Mouse (Mus musculus) heart, postnatal 25 days (tissue): ENCODE results near the gene Btbd9. TPM values are rescaled to one million over a fixed set of nuclear protein-coding genes. Genes with fewer than 3 reads are reported as not detected.

Source experiments
- DNase-seq: peaks from one replicate; pipeline ENCODE4 v3.0.0; 2022; ENCODE audit warnings: low spot score
- intact Hi-C: fragments of 180-260 bp; cut with DNase I; formaldehyde crosslinking; loops from one replicate; pipeline ENCODE4 v1.15.1; 2025
- total RNA-seq, 2 experiments: library from RNA; stranded (reverse); gene quantifications; 2 replicates each; pipeline ENCODE4 v1.2.3; 2021

The Btbd9 gene
- total RNA-seq, 2 experiments from 2014 or later = 17.9 to 20.5 TPM

DNA sequence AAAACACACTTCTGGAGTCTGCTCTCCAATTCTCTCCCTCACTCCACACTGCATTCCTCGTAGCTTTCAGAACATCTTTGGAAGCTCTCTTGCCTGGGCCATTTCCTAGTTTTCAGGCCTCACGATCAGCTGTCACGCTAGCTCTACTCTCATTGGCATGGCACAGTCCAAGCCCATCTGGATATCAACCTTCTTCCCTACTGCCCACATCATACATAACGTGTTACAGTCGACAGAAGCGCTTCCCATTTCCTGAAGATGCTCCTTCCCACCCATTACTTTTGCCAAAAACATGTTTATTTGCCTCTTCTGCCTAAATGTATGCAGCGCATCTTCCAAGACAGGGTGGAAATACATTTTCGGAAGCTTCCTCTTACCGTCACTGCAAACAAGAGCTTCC, 147.6 kb downstream of the Btbd9 start:
- intact Hi-C loops = no loop called here
- DNase-seq = no peak

DNA sequence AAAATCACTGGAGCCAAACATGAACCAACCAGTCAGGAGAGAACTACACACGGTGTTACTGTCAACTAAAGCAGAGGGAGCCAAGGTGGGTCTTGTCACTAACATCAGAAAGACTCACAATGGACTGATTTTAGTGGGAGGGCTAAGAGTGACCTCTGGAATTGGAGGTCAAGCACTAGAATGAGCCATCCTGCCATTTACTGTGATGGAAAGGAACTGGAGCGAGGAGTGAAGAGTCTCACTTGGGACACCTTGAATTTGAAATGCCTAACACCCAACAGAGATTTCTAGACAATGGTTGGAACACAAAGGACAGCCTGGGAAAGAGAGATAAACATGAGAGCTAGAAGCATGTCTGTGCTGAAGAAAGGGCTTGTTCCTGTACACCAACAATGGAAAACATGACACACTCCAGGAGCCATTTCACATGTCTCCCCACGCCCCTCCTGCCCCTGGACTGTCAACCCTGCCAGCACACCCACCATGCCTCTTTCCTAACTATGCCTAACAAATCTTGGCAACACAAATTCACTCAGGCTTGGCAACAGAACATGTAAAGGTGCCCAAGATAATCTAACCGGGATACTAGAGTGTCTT, 152.9 kb downstream of the Btbd9 start:
- no peak for DNase-seq

DNA sequence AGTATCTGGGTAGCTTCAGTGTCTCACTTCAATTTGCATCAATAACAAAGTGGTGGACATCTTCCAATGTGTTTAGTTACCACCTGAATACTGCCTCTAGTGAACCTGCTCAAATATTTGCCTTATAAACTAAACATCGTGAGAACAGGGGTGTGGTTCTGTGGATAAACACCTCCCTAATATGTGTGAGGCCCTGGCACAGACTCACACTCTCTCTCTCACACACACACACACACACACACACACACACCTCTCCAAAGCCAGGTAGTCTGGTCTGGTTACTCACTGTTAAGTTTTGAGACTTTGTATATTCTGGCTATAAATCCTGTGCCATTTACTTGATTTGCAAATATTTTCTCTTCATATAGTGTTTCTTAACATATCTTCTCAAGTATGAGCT, 154.0 kb downstream of the Btbd9 start:
- intact Hi-C loops = no loop called here
- no peak for DNase-seq

More for the DNA sequence above, 152.9 kb downstream of the Btbd9 start:
- intact Hi-C loops = no loop called here

DNA sequence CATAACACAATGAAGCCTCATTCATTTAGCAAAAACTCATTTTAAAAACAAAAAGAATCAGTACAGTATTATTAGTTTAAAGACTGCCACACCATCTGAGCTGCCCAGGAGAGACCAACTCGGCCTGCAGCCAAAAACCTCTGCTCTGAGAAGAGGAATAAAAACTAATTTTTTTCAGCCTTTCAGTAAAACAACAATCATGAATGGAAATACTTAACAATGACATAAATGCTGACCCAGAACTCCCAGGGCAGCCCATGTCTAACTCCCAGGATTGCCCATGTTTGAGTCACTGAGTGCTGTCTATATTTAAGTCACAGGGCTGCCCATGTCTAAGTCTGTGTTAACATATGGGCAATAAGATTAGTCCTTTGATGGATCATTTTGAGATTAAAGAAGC, 155.0 kb downstream of the Btbd9 start:
- DNase-seq = no peak
- intact Hi-C loops = no loop called here

DNA sequence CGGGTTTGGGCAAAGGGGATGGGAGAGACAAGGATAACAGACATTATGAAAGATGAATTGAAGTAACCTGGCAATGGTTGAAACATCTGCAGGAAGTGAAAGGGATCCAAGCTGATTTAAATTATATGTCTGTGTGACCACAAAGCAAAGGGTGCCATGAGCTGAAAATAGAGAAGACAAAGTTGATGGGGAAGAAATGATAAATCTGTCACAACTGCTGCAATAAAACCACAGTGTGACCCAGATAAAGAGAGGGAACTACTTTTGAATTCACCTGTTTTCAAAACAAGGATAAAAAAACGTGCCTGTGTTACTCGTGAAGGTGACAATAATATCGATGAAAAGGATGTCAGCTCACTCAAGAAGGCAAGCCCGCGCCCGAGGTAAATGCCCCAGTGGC, 156.8 kb downstream of the Btbd9 start:
- DNase-seq = no peak
- intact Hi-C loops = no loop called here

DNA sequence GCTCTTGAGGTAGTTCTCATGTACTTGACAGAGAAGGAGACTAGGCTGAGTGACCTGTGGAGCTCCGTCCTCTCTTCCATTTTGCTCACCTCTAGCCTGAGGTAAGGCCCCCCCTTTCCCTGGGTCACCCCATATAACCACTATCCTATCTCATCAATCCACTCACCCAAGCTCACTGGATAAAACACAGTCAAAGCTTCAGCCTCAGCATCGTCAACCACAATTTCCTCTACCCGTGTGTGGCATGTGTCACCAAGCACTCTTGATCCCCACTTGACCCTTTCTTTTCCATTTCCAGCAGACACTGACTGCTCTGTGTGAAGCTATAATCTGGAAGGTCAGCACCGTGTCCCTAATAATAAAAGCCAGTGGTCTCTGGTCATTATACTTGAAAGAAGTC, 157.8 kb downstream of the Btbd9 start:
- intact Hi-C loops = no loop called here
- no peak for DNase-seq

DNA sequence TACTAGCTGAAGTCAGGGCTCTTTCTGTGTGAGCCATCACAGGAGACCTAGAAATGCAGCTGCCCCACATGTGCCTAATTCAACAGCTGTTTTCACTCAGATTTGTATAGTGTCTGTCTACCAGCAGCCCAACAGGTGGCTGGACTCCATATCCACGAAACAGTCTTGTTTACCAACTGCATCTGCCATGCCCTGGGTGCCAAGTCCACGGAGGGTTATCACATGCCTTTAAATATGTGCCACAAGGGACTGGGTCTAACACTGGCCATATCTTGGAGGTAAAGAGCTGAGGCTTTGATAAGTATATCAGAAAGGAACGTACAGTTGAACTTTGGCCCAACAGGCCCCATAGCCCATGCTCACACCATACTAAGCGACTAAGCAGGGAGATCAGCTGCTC, 159.2 kb downstream of the Btbd9 start:
- intact Hi-C loops = no loop called here
- DNase-seq = no peak

DNA sequence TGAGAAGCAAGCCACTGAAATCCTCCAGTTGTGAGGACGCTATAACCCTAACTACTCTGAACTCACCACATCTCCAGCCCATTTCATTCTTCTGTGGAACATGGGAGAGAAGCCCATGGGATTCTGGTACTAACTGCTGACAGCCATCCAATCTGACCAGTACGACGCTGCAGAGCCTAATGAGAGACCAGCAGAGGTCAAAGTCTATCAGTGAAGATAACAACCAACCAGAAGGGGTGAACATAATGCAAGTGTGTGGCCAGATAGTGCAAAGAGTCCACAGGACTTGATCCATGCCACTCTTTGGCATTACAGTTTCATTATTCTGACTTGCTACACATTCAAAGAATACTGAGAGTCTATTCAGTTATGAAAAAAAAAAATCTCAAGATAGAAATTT, 160.6 kb downstream of the Btbd9 start:
- DNase-seq = no peak
- intact Hi-C loops = no loop called here

DNA sequence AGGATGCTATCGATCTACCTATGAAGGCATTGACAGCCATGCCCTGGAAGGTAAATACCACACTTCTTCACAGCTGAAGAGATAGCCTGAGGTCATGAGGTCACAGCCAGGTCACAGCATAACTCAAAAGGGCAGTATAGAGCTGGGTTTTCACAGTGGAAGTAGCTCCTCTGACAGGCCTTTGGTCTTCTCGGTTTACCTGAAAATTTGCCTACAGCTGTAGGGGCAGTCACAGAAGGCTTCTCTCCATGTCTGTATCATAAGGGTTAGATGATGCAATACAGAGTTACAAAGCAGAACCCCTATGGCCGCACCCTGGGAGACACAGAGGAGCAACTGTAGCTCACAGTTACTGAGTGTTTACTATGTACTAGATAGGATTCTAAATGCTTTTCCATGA, 163.3 kb downstream of the Btbd9 start:
- intact Hi-C loops = no loop called here
- DNase-seq = no peak

DNA sequence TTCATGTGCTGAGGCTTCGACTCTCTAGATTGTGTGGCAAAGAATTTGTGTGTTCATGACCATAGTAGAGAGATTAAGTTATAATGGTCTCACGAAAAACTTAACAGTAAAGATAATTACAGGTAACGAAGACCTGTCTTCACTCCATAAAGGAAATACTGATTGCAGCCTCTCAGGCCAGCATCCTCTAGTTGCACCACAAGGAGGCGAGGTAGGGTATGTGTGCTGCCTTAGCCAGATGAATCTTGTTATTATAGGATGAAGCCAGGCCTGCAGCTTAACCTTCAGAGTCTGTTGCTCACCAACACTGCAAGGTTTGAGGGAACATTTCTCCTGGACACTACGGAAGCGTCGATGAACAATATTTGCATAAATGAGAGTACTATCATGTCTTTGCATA, 170.3 kb downstream of the Btbd9 start:
- intact Hi-C loops = no loop called here

DNA sequence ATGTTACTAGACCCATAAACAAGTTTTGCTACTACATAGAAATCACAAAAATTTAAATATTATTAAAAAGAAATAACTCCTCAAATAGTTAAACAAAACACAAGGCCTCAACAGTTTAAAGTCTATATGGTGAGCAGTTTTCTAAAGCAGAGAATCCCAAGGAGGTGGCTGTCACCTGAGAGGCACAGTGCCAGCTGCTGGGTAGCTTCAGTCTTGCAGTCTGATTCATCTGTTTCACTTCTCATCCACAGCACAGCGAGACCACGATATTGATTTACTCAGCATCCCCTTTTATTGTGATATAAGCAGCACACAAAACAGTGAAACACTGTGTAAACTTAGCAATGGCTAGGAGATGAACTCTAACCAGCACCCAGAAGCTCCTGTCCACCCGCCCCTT, 173.4 kb downstream of the Btbd9 start:
- no peak for DNase-seq
- intact Hi-C loops = no loop called here

More for the DNA sequence above, 170.3 kb downstream of the Btbd9 start:
- DNase-seq = no peak

DNA sequence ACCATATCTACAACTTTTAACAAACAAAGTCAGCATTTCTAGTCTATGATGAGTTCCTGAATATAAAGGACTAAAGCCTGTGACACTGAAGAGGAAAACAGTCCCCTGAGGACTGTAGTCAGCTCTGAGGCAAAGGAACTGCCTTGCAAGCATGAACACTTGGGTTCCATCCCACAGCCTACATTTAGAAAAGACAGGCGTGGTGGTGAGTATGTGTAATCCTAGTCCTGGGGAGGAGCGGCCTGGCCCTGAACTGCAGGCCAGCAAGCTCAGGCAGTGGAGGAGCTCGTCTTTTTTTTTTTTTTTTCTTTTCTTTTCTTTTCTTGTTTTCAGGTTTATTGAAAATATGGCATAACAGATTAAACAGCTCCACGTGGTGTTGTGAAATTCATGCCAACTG, 181.0 kb downstream of the Btbd9 start:
- intact Hi-C loops = no loop called here

DNA sequence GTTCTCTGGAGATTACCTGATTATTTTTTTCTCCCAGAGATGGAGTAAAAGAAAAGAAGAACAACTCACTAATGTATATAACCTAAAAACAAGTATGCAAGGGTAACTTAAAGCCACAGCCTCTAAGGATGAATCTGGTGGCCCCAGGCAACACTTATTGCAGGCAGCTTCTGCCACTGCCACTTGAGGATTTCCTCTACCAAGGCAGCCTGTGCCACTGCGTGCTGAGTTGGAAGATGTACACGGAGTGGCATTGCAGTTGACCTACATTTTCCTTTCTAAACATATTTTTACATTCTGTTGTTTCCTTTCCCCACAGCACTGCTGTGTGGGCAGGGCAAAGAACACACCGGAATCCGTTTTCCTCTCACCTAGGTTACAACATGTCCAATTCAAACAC, 184.3 kb downstream of the Btbd9 start:
- intact Hi-C loops = no loop called here
- no peak for DNase-seq

More for the DNA sequence above, 181.0 kb downstream of the Btbd9 start:
- no peak for DNase-seq

DNA sequence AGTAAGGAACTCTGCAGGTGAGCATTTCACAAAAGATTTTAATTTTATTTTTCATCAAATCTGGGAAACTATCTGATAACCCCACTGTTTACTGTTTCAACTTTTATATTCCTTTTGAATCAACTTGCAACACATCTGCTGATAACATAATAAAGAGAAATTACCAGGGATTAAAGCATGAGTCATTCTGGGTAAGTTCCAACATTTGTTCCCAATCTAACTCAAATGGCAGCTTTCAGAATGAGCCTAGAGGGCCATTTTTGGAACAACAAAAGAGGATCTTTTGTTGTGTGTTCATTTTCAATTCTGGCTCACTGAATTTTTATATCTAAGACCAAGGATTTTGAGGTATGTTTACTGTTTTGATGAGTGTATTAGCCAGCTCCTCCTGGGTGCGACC, 185.1 kb downstream of the Btbd9 start:
- intact Hi-C loops = no loop called here
- no peak for DNase-seq

DNA sequence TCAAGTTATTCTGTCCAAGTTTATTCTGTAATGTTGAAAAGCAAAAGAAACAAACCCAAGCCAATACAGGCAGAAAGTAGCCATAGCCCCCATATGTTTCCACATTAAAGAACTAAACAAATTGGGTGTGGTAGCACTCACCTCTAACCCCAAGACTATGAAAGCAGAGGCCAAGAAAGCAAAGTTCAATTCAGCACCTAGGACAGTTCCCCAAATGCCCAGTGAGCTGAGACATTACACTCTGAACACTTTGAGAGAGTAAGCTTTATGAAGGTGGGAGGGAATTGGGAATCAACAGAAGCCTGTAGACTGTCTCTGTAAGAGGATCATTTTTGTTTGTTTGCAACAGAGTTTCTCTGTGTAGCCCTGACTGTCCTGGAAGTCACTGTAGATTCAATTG, 186.6 kb downstream of the Btbd9 start:
- intact Hi-C loops = no loop called here
- no peak for DNase-seq

DNA sequence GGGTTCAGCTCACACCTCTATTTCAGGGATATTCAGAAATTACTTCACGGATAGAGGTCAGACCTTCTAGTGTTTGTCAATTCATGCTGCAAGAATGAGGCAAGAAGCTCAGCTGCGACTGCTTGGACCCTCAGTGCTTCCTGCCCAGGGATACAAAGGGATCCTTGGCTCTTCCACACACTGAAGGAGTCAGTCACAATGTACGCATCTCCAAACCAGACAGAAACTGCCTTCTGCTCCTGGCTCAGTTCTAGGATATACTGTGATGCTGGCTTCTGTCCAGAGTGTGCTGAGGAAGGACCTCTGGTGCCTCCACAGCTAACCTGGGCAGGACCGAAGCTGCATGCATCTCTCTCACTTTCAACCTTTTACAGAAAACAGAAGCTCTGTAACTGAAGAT, 187.5 kb downstream of the Btbd9 start:
- intact Hi-C loops = no loop called here
- DNase-seq = no peak

DNA sequence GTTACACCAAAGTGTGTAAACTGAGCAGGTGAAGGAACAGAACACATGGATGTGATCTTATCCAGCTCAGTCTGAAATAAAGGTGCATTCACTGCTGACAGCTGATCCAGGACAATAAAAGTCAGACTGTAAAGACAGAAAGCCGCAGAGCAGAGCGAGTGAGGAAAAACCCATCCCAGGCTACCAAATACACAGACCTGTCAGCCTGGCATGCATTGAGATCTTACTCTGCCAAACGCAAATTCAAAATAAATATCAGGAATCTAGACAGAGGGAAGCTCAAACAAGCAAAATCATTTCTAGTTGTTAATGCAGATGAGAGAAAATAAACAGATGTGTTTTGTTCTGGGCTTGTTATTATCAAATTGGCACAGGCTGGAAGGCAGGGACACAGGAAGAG, 187.9 kb downstream of the Btbd9 start:
- DNase-seq = no peak
- intact Hi-C loops = no loop called here

DNA sequence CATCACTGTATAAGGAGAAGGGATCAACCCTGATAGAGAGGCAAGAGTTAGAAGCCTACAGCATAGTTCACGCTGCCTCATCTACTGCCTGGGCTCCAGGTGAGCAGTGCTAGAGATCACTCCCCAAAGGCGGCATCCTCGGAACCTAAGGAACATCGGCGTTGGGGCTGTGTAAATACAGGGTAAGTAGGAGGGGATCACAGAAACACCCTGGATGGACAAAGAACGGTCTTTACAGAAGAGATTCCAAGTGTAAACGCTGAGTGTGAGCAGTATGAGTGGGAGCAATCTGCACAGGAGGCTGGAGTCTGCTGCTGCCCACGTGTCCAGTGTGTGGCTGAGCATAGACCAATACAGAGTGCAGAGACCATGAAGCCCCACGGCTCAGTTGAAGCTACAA, 190.0 kb downstream of the Btbd9 start:
- no peak for DNase-seq
- intact Hi-C loops = no loop called here

DNA sequence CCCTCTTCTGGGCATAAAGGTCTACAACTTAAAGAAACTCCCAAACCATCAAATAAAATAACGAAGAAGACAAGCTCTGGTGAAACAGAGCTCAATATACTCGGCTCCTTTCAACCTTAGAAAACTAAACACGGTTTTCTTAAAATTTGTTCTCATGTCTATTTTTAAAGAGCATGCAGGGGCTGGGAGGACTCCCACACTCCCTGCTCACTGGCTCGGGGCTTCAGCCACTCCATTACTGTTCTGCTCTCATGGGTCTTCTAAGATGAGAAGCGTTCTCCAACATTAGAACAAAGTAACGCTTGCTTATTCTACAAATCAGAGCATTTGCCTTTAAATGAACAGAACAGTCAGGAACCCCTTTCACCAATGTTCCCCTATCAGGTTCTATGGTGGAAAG, 192.6 kb downstream of the Btbd9 start:
- no peak for DNase-seq
- intact Hi-C loops = loop anchor here (5.0 kb wide), 1 partner anchor 499 kb away; no protein-coding TSS in a partner anchor

DNA sequence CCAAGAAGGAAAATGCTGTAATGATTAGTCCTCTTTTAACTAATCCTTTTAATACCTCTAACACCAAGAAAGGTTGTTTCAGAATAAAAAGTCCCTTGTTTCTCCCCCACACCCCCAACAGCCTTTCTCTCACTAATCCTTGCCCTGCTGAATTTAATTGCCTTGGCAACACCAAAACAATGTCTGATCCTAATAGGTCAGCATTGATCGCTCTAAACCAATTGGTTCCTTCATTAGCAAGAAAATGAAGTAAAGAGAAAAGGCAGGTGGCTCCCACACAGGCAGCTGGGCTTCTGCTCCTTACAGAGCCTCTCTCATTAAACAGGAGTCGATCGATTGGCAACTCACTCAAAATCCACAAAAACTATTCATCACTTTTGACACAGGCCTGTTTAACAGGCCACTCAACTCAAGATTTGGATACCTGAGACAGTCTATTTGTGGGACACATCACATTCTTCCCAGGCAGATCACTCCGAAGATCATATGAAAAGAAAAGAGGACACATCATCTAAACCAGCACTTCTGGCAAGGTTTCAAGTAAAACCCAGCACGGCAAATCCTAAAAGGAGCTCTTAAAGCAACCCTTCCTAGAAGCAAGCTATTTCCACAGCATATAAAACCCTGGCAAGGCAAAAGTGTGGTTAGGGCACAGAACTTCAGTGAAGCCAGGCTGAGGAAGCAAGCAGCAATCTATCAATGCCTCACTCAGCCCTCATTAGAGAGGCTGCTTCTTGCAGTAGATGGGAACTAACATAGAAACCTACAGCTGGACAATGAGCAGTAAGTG, 197.9 kb downstream of the Btbd9 start:
- DNase-seq = no peak
- intact Hi-C loops = loop anchor here (5.0 kb wide), 1 partner anchor 494 kb away; no protein-coding TSS in a partner anchor

DNA sequence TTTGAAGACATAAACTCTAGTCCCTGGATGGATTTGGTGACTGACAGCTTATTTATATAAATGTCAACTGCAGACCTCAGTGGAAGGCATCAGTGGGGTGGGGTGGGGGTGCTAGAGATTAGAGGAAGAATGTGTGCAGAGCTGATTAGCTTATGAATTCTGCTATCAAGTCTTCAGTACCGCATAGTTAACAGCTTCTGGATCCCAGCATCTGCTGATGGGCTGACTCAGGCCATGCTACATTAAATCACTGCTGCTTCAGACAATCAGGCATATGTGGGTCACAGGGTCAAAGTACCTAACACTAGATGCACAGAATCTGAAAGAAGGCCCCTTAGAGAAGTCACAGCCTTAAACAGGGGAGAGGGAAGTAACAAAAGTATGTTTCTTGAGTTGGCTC, 198.5 kb downstream of the Btbd9 start:
- intact Hi-C loops = loop anchor here (5.0 kb wide), 1 partner anchor 495 kb away; no protein-coding TSS in a partner anchor

DNA sequence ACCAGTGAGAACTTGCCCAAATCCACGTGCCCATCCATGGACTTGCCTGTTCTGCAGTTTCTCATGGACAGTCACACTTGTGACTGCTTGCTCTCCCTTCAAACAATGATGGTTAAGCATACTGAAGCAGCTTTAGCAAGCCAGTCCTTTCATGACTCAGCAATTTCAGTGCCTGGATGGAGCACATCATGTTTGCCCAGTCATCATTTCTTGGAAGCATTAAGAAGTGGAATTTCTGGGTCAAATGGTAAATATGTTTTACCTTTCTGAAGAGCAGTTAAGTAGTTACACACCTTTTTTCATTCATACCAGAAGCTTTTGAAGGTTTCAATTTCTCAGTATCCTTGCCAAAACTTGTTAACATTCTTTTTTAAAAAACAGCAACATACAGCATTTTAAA, 201.2 kb downstream of the Btbd9 start:
- intact Hi-C loops = loop anchor here (5.0 kb wide), 1 partner anchor 497 kb away; no protein-coding TSS in a partner anchor
- DNase-seq = no peak

More for the DNA sequence above, 198.5 kb downstream of the Btbd9 start:
- no peak for DNase-seq
